Mouse (Mus musculus): Measurements from ENCODE around the gene Tsc22d1.
A peak's percentile ranks its signal among the peaks of the same experiment; 100 is the strongest.

Tsc22d1 gene

DNA sequence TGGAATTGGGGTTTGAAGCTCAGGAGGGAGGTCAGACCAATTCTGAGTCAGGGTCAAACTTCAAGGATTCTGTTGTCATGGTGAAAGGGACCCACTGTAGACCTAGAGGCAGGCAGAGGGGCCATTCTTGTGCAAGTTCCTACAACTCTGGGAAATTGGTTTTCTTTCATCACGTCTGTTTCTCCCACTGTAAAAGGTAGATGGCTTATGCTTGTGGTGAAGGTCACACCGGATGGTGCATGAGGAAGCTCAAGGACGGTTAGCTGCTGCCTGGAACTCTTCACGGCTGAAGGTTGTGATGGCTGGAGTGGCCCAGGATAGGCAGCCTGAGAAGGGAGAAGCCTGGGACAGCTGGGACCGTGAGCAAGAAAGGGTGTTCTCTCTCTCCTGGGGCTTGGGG is 103.5 kb downstream of the Tsc22d1 start:
- DNase-seq (ENCODE audit: low spot score in 2 of 2): no peak

DNA sequence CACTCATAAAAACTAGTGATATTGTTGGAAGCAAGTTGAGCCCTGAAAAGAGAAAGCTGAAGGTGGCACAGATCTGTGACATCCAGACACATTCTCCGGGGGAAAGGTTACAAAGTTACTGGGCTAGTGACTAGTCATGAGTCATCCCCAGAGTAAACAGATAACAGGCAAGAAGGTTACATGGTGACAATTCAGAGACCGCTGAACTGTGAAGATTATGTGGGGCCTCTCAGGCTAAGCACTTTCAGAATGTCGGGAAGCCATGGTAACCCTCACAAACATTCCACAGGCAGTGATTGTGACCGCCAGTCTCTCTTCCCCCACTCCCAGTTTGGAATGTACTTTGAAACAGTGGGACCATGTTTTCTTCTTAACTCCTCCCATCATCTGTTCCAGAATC is 105.8 kb downstream of the Tsc22d1 start:
- no peak for DNase-seq (ENCODE audit: low spot score in 2 of 2)

DNA sequence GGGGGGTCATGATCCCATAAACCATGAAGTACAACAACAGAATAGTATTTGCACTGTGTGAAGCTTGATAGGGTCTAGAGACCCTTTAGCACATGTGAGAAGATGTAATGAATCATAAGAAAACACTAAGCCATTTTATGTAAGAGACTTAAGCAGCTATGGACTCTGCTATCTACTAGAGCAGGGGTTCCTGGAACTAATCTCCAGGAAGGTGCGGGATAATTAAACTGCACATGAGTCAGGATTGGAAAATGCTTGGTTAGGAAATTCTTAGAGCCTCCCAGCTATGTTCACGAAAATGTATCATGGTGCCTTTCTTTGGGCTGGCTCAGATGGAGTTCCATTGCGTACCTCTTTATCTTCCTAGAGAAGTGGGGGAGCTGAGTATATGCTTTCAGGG is 106.5 kb downstream of the Tsc22d1 start:
- DNase-seq (ENCODE audit: low spot score in 2 of 2): no peak

DNA sequence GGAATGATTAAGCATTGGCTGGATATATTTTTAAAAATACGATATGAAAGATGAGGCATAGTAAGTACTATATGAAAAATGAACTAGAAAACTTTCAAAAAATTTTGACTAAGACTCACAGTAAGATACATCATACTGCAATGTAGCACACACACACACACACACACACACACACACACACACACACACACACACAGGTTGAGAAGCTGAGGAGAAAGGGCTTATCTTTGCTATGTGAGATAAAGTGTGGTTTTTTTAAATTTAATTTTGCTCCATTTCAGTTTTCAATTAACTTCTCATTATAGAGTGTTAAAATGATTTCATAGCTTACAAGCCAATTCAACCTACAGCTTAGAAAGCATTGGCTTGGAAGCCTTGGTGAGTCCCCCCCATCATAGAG is 108.6 kb downstream of the Tsc22d1 start:
- DNase-seq (ENCODE audit: low spot score in 2 of 2): no peak

DNA sequence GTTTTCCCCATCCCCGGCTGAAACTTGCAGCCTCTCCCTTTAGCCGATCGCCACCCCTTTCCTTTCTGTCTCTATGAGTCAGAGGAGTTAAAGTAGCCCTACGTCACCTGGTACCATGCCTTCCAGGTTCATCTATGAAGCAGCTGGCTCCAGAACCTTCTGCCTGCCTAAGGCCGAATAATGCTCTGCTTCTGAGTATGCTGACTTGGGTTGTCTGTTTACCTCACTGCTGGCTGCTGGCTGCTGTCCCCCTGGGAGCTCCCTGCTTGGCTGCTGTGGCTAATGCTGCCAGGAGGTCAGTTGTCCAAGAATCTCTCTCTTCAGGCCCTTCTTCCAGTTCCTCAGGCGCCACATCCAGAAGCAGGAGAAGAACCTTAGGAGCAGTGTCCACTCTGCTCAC is 111.7 kb downstream of the Tsc22d1 start:
- no peak for DNase-seq (ENCODE audit: low spot score in 2 of 2)

DNA sequence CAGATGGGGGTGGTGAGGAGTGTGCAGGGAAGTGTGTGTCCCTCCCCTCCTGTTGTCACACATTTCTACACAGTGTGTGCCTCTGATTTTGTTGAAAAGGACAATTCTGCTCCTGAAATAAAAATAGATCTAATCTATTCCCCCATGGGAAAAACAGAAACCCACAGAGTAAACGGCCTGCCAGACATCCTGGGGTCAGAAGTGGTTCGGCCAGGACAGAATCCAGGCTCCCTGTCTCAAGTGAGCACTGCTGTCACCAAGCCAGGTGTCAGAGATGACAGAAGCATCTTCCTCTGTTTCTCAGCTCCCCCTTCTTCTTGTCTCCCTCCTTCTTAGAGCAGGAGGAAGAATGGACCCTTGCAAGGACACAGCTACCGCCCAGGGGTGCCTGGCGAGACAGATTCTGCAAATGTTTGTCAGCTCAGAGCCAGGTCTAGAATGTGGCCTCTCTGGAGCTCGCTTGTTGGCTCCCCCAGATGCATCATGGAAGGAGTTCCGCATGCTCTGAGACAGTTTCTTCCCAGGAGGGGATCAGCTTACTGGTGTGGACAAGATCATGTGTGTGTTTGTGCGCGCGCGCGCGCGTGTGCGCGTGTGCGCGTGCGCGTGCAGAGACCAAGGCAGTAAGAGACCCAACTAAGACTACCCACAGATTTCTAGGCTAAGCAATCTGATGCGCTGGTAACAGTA is 112.4 kb downstream of the Tsc22d1 start:
- no peak for DNase-seq (ENCODE audit: low spot score in 2 of 2)

DNA sequence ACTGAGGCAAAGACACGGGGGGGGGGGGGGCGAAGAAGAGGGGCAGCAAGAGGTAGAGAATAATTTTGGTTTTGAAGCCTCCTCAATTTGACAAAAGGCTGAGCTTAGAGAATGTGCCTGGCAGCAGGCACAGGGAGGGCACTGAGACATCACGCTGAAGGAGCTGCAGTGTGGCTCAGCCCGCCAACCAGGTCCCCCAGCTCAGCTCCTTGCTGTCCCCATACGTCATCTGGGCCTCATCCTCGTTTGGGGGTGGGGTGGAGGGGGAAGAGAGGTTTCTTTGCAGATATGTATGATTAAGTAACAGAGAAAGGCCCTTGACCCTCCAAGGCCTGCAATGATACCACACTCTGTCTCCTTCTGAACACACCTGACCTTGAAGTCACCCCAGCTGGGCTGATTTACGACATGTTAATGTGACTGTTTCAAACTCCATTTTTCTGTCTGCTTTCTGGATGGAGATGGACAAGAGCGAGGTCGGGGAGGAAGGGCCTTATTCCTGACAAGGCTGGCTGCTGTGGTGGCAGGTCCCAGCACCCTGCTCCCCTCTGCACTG is 113.1 kb downstream of the Tsc22d1 start:
- no peak for DNase-seq (ENCODE audit: low spot score in 2 of 2)

DNA sequence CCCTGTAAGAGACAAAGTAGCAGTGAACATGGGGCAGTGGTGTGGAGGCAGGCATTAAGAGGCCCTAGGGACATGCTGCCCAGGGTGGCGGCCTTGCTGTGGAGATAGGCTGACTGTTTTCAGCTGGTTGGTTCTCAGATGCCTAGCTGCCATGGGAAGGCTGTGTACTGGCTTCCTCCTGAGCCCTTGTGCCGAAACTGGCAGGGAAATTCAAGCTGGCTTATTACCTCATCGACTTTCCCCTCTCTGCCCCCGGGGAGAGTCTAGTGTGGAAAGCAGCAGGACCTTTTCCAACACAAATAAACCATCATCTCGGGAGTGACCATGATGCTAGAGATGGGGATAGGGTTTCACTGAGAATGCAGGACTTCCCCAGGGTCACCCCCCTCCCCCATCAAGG is 113.9 kb downstream of the Tsc22d1 start:
- DNase-seq (ENCODE audit: low spot score in 2 of 2): no peak

DNA sequence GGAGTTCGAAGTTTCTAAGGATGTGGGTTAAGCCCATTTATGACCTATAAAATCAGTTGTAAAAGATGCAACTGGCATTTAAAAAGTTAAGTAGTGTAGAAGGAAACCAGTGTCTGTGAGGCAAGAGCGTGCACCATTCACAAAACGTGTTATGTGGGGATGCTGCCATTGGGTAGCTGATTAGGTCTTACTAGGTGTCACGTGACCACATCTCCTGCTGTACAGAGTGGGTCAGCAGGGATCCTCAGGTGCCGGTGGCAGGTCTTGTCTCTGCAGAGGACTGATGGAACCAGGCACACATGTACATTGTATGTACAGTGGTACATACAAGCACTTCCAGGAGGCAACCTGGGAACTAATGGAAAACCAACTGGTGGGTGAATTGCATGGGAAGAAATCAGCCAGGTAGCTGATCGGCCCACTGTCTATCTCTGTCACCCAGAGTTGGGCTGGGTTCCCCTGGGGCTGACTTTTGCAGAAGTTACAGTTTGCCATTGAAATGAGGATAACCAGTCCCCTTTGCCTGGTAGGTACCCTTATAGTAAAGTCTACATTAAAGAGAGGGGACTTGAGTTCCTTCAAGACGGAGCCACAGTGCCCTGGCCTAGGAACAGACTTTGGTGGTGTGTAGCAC is 116.4 kb downstream of the Tsc22d1 start:
- no peak for DNase-seq (ENCODE audit: low spot score in 2 of 2)

DNA sequence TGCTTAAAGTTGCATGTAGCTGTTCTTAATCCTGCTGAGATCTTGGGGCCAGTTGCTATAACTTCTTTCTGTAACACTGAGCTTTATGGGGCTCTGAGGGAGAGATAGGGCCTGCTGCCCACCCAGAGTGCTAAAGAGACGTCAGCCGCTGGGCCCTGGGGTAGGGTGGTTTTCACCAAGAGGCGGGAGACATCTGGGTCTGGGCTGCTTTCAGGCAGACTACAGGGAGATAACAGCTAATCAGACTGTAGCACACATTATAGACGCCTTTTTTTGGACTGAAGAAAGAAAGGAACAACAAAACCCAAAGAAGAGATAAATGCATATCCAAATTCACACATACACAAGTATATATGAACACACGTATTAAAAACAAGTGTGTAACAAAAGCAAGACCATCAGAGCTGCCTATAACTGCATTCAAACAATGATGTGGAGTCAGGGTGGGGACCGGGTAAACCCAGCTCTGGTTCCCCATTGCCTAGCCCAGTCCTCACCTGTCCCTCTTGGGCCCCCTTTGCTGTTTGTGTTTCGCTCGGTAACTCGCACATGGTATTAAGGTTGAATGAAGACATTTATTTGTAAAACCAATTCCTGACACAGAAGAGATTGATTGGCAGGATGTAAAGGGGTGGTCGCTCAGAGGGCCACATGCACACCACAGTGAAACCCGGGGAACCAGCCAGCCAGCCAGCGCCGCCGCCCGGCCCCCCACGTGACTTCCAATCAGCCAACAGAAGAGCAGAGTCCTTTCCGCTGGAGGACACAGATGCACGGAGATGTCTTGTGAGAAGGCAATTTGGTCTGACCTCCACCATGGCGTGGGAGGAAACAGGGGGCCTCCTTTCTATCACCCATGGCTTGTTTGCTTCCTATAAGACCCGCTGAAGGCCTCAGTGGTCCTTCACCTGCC is 117.8 kb downstream of the Tsc22d1 start:
- DNase-seq (ENCODE audit: low spot score in 2 of 2): no peak

DNA sequence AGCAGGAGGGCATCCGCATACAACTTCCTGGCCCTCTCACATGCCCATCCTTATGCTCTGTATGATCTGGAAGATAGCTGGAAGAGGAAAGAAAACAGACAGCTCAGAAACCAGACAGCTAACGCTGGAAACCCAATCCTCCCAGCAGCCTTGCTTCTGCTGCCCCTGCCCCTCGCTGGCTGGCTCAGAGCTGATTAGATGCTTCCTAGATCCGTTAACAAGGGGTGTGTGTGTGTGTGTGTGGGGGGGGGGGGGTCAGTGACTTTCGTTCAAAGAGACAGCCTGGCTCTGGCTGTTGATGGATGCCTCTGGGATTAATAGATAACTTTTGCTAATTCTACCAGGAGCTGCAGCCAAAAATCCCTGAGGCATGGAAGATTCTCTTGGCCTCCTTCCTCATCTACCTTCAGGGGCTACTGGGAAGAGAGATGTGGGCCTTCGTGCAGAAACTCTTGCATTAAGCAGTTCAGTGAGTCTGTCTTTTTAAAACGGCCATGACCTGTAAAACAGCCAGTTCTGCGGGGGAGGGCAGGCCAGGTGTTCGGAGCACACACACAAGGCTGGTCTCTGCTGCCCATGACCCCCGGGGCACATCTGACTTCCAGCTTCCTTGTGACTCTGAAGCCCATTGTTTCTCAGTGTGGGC is 118.5 kb downstream of the Tsc22d1 start:
- no peak for DNase-seq (ENCODE audit: low spot score in 2 of 2)

DNA sequence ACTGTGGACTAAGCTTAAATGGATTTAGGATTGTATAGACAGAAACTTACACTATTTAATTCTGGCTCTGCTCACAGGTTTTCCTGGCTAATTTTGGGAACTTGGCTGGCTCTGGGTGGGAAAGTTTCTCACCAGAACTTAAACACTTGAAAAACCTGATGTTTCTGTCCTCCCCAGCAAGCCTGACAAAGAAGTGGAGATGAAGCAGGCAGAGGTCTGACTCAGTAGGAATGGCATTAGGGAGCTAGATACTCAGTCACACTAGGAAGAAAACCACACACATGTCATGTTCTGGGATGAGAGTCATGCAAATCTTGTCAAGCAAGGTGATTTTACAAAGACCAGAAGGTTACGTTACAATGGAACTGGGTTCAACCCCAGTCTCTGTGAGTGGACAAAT is 120.3 kb downstream of the Tsc22d1 start:
- no peak for DNase-seq (ENCODE audit: low spot score in 2 of 2)

DNA sequence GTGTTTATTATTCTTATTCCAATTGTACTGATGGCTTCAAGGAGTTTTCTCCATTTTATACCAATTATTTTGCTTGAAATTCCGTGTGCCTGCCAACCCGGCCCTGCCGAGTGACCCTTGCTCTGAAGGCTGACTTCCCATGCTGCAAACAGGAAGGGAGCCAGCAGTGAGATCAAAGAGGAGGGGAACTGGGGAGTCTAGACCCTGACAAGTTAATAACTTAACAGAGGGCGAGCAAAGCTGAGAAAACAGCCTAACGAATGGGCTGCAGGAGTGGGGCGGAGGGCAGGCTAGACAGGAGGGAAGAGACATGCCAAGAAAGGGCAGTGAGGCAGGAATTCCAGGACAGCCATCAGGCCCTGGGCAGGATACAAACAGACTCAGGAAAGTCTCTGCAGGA is 122.2 kb downstream of the Tsc22d1 start:
- DNase-seq (ENCODE audit: low spot score in 2 of 2): no peak

DNA sequence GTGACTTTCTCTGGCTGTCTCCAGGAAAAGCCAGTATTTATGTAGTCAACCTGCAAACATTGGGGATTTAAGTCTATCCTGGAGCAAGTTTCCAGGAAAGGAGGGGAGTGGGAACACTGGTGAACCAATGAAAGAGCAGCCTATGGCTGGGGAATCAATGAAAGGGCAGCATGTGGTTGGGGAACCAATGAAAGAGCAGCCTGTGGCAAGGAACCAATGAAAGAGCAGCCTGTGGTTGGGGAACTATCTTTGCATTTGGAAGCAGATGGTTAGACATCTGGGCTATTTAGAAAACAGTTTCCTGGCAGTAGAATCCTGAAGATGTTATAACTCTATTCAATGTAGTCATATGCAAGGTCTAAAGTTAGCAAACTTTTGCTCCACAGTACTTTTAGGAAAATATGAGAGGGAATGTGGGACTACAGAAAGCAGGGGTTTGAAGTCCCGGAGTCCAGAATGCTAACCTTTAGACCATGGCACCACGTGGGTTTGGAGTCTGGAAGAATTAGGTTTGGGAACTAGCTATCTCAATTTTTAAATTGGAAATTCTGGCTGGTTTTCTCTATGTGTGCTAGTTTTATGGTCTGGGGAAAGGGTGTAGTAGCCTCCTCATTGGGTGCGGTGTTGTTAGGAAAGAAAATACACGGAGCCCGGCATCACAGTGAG is 125.4 kb downstream of the Tsc22d1 start:
- DNase-seq (ENCODE audit: low spot score in 2 of 2): no peak

DNA sequence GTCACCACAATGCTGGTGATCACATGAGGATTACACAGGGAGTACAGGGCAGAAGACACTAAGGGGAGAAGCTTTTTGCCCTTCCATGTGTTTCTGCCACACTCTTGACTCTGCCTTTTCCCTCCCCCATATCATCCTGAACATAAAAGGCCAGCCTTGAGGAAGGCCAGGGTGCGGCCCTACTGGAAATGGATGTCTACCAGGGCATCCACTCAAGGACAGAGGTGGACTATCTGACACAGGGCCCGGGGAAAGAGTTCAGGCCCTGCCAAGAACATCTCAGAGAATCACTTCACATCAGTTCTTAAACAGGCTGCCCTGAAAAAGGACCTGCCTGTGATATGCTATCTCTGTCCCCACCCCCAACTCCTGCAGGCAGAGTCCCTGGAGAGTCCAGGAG is 126.6 kb downstream of the Tsc22d1 start:
- no peak for DNase-seq (ENCODE audit: low spot score in 2 of 2)

DNA sequence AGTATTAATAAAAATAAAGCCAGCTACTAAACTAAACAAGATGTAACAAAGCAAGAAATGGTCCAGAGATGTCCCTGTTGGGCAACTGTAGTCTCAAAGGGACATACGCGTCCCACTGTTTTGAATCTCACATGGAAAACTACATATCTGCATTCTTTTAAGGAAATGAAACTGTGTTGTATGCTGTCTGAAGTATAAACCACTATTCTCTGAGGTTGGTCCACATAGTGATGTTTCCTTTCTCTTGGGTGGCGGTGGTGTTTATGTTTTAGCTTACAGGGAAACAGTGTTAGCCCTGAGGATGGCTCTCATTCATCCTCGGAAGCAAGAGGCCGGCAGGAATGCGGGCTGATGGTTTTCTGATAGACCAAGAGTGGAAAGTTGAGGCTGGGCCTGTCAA is 129.4 kb downstream of the Tsc22d1 start:
- no peak for DNase-seq (ENCODE audit: low spot score in 2 of 2)

DNA sequence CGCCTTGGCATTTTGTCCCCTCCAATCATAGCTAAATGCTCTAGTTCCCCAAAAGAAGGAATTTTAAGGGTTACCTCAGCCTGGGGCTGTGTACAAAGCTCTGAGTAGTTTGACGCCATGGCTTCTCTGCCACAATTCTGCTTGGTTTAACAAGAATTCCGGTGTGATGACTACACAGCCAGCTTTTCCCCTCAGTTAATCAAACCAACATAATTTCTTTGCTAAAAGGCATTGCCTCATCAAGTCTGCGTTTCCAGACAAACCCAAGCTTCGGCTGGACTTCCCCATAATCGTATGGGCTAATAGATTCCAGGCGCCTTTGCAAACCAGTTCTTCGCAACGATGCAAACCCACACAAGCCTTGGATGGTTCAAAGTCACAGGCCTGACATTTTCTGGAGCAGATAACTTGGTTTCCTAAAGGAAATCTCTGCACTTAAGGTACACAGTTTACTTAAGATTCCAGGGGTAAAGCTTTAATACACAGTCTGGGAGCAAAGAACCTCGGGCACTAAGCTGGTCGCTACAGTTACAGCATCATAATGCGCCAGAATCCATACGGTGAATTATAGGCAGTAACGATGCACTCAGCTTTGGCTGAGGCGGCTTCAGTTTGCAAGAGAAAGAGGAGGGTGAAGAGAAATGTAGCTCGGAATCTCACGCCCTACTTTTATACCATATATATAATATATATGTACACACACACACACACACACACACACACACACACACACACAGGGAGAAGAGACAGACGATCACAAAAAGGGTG is 140.7 kb downstream of the Tsc22d1 start:
- DNase-seq (ENCODE audit: low spot score in 2 of 2): no peak

DNA sequence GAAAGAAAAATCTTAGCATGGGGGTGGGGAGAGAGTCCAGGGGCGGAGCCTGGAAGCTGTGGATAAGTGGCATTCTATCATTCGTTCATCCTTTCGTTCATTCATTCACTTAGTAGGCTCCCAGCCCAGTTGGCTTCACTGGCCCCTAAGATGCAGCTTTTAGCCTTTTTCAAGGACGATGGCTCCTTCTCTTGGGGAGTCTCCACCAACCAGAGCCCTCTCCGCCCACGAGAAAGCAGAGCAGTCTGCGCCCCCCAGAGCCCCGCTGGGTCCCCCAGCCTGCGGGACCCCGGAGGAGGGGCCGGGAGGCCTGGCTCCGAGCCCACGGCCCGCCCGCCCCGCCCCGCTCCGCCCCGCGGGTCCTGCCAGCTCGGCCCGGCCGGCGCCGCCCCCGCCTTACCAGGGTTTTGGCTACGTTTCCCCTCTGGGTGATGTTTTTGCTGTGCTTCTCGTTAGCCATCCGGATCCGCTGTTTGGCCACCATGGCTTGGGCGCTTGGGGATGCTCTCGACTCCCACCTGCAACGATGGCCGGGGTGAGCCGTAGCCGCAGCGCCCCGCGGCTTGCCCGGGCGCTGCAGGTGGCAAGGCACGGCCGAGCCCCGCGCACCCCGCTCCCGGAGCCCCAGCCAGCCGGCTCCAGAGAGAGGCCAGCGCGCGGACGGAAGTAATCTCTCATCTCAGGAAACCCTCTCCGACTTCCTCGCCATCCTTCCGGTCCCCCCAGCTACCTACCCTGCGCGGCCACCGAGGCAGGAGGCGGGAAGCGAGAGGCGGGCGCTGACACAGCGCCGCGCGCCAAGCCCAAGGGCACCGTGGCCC is 141.5 kb downstream of the Tsc22d1 start:
- DNase-seq (ENCODE audit: low spot score in 2 of 2): peak; percentile 46 to 55

DNA sequence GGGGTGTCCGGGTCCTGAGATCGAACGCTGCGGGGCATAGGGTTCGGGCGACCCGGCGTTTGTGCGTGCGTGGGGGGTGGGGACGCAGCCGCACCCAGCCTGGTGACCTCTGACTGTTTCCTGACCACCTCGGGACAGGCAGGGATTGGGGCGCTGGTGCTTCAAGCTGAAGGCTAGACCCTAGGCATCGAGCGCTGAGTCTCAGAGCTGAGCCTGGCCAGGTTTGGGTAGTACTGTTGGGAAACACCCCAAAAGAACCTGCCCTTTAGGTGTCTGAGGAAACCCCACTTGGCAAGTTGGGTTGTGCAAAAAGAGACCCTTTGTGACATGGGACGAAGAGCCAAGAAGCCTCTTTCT is 142.1 kb downstream of the Tsc22d1 start, which contains the start of gene Serp2:
Serp2 (minus strand) TSS at position 38 of the 357 bp plus-strand sequence.
- no peak for DNase-seq (ENCODE audit: low spot score in 2 of 2)

Data from frontal cortex, postnatal 14 days (tissue).